Mouse (Mus musculus) G1E (cell line): ENCODE results near the gene Sprtn.

Experiments
- CTCF ChIP-seq: IDR thresholded peaks from 2 replicates; pipeline ENCODE4 v1.5.1; 2012; ENCODE audit warnings: low read depth, low read length, inconsistent platforms, mixed read lengths
- POLR2AphosphoS5 ChIP-seq: IDR thresholded peaks from 2 replicates; pipeline ENCODE4 v1.6.1; 2012; ENCODE audit warnings: low read depth, low read length, inconsistent platforms; ENCODE audit not compliant: insufficient replicate concordance

GRCm38 (mm10) chr8:124862321-124863162, 35.1 kb upstream of the Sprtn start, which contains the start of the genes Gnpat and 2810004N23Rik:
- TF ChIP-seq CTCF (no peak), POLR2AphosphoS5 (no peak)
